Mouse (Mus musculus) midbrain, embryonic 12.5 days (tissue): ENCODE results near the gene Hipk2. TPM values are rescaled to one million over a fixed set of nuclear protein-coding genes. Genes with fewer than 3 reads are reported as not detected.

Experiments
- ATAC-seq: fragments of 200-750 bp; cut with Nextera tagmentation; 2 replicates; pipeline ENCODE4 v1.8.0; 2017; ENCODE audit warnings: low read depth, moderate TSS enrichment, moderate library complexity; ENCODE audit not compliant: low FRiP score
- H3K27ac ChIP-seq: fragments of 300-500 bp; sonication (generic); replicated peaks from 2 replicates; pipeline ENCODE4 v1.5.1; 2016; ENCODE audit warnings: mild to moderate bottlenecking
- H3K27me3 ChIP-seq: fragments of 300-500 bp; sonication (generic); 2 replicates; pipeline ENCODE4 v1.6.1; 2016; ENCODE audit warnings: mild to moderate bottlenecking
- H3K36me3 ChIP-seq: fragments of 300-500 bp; sonication (generic); 2 replicates; pipeline ENCODE4 v1.6.1; 2016
- H3K4me1 ChIP-seq: fragments of 300-500 bp; sonication (generic); 2 replicates; pipeline ENCODE4 v1.6.1; 2016
- H3K4me2 ChIP-seq: fragments of 300-500 bp; sonication (generic); replicated peaks from 2 replicates; pipeline ENCODE4 v1.6.1; 2016; ENCODE audit warnings: mild to moderate bottlenecking, moderate library complexity
- H3K4me3 ChIP-seq: fragments of 300-500 bp; sonication (generic); 2 replicates; pipeline ENCODE4 v1.5.1; 2016; ENCODE audit warnings: mild to moderate bottlenecking
- H3K9ac ChIP-seq: fragments of 300-500 bp; sonication (generic); replicated peaks from 2 replicates; pipeline ENCODE4 v1.6.1; 2016; ENCODE audit warnings: mild to moderate bottlenecking, moderate library complexity
- H3K9me3 ChIP-seq: fragments of 300-500 bp; sonication (generic); 2 replicates; pipeline ENCODE4 v1.6.1; 2016; ENCODE audit warnings: mild to moderate bottlenecking
- WGBS: fragments of 180-500 bp; shearing (Covaris S2); methylation state at CpG from one replicate; pipeline ENCODE4 v1.1.7; 2016; 5-methylcytosine and 5-hydroxymethylcytosine counted together
- polyA plus RNA-seq: library from polyadenylated mRNA; unstranded; fragments of >200 nt; fragmentation: Nextera tagmentation; extraction: Ambion mirVana; gene quantifications from 2 replicates; pipeline ENCODE4 v1.2.1, GENCODE M21; 2016

Gene Hipk2
- polyA plus RNA-seq, 1 experiment from 2014 or later, result 36.7 TPM

DNA sequence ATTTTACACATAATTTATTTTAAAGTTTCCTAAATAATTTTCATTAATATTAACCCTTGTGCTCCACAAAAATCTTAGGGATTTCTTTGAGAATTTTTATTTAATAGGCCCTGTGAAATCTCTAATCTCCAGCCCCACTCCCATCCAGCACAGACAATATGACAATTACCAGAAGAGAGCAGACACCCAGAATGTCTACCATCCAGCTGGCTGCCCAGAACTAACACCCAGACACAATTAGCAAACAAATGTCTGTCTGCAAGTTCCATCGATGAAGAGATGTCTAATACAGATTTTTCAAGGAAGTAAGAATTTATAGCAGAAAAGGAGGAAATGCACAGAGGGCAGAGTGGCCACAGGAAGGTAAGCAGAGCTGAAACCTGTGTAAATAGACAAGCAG, 74.7 kb downstream of the Hipk2 start:
- Histone ChIP-seq H3K4me2 (no peak overlapping the region), H3K9ac (no peak overlapping the region), H3K9me3 (no peaks in the 10 kb centered on the region), H3K27ac (no peak overlapping the region), H3K4me3 (no peak overlapping the region), H3K4me1 (peaks cover 17% of the 10 kb centered on the region; the same call in 1 of the 2 replicates), H3K27me3 (no peaks in the 10 kb centered on the region), H3K36me3 (peaks cover 15% of the 10 kb centered on the region)
- 75% methylated on average over 1 of the region's 1 CpGs for WGBS
- no peak for ATAC-seq

DNA sequence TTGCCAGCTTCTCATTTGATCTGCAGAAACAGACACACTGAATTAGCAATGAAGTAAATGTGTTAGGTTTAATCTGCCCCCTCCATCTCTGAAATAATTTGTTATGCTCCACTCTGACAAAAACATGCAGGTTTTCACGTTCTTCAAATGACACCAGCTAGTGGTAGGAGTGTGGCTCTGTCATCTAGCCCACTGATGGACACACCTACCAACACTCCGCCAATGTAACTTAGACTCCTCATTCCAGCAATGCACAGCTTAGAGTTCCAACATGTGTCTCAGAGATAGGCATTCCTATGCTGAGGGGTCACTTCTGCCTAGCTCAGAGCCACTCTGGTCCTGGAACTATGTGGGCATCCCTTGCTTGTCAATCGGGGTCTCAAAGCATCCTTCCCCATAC, 78.4 kb downstream of the Hipk2 start:
- H3K4me3 ChIP-seq, result no peak overlapping the region
- 88% methylated on average over 3 of the region's 3 CpGs for WGBS
- no peaks in the 10 kb centered on the region for H3K9me3 ChIP-seq
- H3K4me1 ChIP-seq, result peaks cover 8% of the 10 kb centered on the region; the same call in 1 of the 2 replicates
- no peaks in the 10 kb centered on the region for H3K36me3 ChIP-seq
- no peak overlapping the region for H3K27ac ChIP-seq
- no peak overlapping the region for H3K9ac ChIP-seq
- H3K27me3 ChIP-seq, result no peaks in the 10 kb centered on the region
- no peak for ATAC-seq
- H3K4me2 ChIP-seq, result no peak overlapping the region

DNA sequence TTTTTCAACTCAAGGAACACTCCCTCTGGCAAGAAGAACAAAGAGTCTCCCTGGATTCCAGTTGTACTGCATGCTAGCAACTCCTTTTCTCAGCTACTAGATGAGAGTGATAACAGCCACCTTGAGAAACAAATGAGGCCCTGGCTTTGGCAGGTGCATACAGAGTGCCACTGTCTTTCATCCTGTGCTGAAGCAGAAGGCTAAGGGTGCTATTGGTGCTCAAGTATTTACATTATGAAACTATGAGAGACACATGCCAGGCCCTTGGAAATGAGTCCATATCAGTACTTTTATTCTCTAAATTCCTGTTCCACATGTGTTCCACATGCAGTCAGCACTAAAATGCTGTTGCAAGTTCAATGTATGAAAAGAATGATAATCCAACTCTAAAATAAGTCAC, 79.0 kb downstream of the Hipk2 start:
- H3K4me3 ChIP-seq, result no peak overlapping the region
- no peak overlapping the region for H3K9ac ChIP-seq
- no peak for ATAC-seq
- H3K4me2 ChIP-seq, result no peak overlapping the region
- H3K4me1 ChIP-seq, result peaks cover 3% of the 10 kb centered on the region; the same call in 1 of the 2 replicates
- H3K27me3 ChIP-seq, result no peaks in the 10 kb centered on the region
- no peaks in the 10 kb centered on the region for H3K9me3 ChIP-seq
- no peaks in the 10 kb centered on the region for H3K36me3 ChIP-seq
- H3K27ac ChIP-seq, result no peak overlapping the region

DNA sequence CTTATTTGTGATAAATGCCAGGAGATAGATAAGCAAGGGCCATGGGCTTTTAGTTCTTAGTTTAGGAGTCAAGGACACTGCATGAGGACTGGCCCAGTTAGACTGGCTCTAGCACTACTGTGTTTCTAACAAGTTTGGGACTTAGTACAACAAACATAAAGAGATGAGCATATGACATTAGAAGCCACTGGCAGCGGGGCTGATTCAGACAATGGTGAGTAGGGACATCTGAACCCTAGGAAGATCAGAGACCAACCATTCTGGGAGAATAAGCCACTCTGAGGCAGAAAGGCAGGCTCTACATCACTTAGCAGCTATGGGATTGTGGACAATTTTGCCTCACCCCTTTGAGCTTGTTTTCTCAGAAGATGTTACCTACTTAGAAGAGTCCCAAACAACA, 79.6 kb downstream of the Hipk2 start:
- no peak overlapping the region for H3K9ac ChIP-seq
- H3K4me1 ChIP-seq, result no peaks in the 10 kb centered on the region
- 78% methylated on average over 1 of the region's 1 CpGs for WGBS
- H3K36me3 ChIP-seq, result peaks cover 3% of the 10 kb centered on the region
- H3K27ac ChIP-seq, result no peak overlapping the region
- ATAC-seq, result no peak
- H3K4me2 ChIP-seq, result no peak overlapping the region
- H3K4me3 ChIP-seq, result no peak overlapping the region
- no peaks in the 10 kb centered on the region for H3K9me3 ChIP-seq
- H3K27me3 ChIP-seq, result no peaks in the 10 kb centered on the region

DNA sequence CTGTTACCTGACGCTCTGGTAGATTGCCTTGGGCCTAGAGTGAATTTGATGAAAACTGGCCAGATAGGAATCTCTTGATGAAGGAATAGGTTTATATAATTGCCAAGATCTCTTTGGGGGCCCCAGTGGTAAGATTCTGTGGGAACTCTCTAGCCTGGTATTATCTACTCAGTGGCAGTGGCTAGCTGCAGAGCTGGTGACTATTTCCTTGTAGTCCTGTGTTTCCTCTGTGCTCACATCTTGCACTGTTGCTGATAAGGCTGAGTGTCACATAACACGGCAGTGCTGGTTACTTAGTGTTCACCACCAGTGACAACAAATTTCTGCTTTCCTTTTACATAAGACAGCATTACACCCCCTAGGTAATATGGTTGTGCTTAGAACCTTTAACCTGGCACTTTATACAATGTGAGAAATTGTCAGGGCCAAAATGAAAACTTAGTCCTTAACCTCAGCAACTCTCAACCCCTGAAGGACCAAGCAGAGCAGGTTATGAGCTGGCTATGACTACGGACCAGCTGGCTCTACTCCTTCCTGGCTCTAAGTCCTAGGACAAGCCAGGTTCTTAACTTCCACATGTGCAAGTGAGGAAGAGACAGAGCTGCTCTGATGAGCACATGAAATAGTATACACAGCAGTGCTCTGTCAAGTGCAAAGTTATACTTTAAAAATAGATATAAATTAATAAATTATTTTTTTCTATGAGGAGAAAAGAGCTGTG, 80.7 kb downstream of the Hipk2 start:
- Histone ChIP-seq H3K4me1 (no peaks in the 10 kb centered on the region), H3K27ac (no peak overlapping the region), H3K36me3 (peaks cover 9% of the 10 kb centered on the region), H3K4me2 (no peak overlapping the region), H3K9me3 (no peaks in the 10 kb centered on the region), H3K9ac (no peak overlapping the region), H3K4me3 (no peak overlapping the region), H3K27me3 (no peaks in the 10 kb centered on the region)
- 95% methylated on average over 3 of the region's 3 CpGs for WGBS
- no peak for ATAC-seq

DNA sequence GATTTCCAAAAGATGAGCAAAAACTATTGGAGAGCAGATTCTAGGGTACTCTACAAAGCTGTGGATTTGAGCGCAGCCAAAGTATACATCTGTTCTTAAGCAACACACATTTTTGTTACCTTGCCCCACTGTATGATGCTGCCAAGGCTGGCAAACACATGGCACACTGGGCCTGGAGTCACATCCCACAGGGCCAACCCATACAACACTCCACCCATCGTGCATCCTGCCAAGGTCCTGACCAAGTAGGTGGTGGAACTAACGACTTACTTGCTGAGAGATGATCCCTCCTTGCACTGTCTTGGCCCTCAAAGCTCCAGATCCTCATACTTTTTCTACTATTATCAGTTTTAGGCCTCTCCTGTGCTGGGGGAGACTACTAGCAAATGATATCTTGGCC, 83.0 kb downstream of the Hipk2 start:
- no peaks in the 10 kb centered on the region for H3K9me3 ChIP-seq
- no peak for ATAC-seq
- 89% methylated on average over 3 of the region's 3 CpGs for WGBS

DNA sequence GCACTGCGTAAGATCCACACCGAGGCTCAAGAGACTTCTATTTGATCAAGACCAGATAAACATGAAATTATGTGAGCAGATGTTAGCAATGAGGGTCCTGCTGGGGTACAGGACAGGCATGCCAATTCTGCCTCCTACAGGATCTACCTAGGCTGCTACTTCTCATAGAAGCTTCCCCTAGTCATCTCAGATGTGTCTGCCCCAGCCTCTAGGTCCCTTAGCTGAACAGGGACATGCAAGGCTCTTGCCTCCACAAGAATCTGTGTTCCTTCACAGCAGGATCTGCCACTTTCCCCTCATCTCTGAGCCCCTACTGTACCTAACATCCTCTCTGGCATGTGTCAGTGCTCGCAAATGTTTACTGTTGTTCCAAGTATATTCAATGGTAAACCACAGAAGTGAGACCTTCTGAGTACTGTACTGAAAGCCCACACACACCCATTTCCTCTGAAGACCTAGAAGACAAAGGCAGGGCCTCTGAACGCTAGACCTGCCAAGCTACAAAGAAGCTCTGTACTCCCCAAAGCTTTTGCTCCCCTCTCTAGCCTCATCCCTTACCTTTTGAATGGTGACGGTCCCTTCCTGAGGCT, 86.6 kb downstream of the Hipk2 start:
- Histone ChIP-seq H3K9me3 (no peaks in the 10 kb centered on the region), H3K4me1 (peaks cover 4% of the 10 kb centered on the region; the same call in 1 of the 2 replicates), H3K4me2 (no peak overlapping the region), H3K4me3 (no peak overlapping the region), H3K9ac (no peak overlapping the region), H3K27ac (no peak overlapping the region), H3K36me3 (peaks cover 9% of the 10 kb centered on the region), H3K27me3 (no peaks in the 10 kb centered on the region)
- no peak for ATAC-seq
- WGBS, result 82% methylated on average over 5 of the region's 5 CpGs

More for the DNA sequence above, 83.0 kb downstream of the Hipk2 start:
- Histone ChIP-seq H3K4me1 (no peaks in the 10 kb centered on the region), H3K4me2 (no peak overlapping the region), H3K4me3 (no peak overlapping the region), H3K27me3 (no peaks in the 10 kb centered on the region), H3K9ac (no peak overlapping the region), H3K27ac (no peak overlapping the region), H3K36me3 (peaks cover 9% of the 10 kb centered on the region)

DNA sequence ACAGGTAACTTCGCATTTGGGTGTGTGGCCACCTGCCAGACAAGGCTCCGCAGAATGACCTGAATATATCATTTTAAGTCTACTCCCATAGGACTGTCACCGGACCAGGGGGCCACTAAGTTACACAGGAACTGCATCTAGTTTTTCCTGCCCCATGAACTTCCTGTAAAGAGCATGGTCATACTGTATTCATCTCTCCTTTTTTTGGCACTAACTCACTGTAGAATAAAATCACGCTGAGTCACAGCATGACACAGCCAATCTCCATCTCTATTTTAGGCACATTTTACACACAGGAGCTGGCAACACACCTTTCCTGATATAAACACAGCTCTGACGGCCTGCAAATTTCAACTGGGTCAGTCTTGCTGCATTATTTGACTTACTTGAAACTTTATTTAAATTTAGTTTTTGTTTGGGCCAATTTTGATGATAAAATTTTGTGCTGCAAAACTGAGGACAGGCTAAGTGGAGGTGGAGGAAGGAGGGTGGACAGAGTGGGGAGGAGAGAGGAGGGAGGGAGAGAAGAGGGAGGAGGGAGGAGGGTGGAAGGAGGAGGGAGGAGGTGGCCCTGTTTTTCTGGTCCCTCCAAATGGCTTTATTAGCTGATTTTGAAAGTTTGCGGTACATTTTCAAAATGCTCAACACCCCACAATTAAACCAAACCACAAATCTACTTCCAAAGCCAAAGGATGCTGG, 88.0 kb downstream of the Hipk2 start:
- no peak overlapping the region for H3K27ac ChIP-seq
- H3K4me1 ChIP-seq, result peaks cover 4% of the 10 kb centered on the region; the same call in 1 of the 2 replicates
- H3K4me2 ChIP-seq, result no peak overlapping the region
- peaks cover 9% of the 10 kb centered on the region for H3K36me3 ChIP-seq
- H3K9me3 ChIP-seq, result no peaks in the 10 kb centered on the region
- no peak overlapping the region for H3K4me3 ChIP-seq
- WGBS, result 93% methylated on average over 6 of the region's 6 CpGs
- H3K9ac ChIP-seq, result no peak overlapping the region
- no peaks in the 10 kb centered on the region for H3K27me3 ChIP-seq
- ATAC-seq, result no peak

DNA sequence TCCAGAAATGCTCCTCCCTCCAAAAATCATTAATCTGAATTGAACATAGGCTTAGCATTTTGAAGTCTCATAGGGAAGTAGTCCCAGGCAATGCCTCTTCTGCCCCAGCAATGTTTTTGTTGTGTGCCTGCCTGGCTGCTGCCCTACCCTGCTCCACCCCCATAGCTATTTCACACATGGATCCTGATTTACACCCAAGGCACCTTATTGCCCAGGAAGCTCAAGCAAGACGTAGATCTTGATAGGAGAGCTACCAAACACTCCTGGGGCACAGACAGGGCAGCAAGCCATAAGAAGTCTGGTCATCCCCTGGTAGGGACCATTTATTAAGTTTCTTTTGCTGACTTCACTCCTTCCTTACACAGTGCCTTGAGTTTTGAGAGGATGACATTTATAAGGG, 88.8 kb downstream of the Hipk2 start:
- Histone ChIP-seq H3K4me2 (no peak overlapping the region), H3K36me3 (peaks cover 9% of the 10 kb centered on the region), H3K4me1 (peaks cover 4% of the 10 kb centered on the region; the same call in 1 of the 2 replicates), H3K9me3 (no peaks in the 10 kb centered on the region), H3K27me3 (no peaks in the 10 kb centered on the region), H3K27ac (no peak overlapping the region), H3K9ac (no peak overlapping the region), H3K4me3 (no peak overlapping the region)
- 58% methylated on average over 1 of the region's 1 CpGs for WGBS
- no peak for ATAC-seq

DNA sequence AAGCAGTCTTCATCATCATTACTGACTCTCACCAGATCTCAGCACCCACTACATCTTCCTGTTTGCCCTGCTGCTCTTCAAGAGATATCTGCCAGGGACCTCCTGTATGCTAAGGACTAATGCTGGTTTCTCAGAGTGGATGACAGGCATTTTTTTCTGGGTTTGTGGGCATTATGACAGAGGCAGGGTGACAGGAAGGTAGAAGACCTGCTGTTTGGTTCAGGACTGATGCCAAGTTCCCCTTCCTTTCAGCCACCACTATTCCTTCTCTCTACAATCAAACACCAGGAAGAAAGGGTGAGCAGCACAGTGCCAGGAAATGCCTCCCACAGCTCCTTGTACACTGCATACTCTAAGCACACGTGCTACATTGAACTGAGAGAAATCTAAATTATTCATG, 90.2 kb downstream of the Hipk2 start:
- Histone ChIP-seq H3K4me2 (no peak overlapping the region), H3K4me1 (peaks cover 4% of the 10 kb centered on the region; the same call in 1 of the 2 replicates), H3K4me3 (no peak overlapping the region), H3K27ac (no peak overlapping the region), H3K9me3 (no peaks in the 10 kb centered on the region), H3K27me3 (no peaks in the 10 kb centered on the region), H3K36me3 (no peaks in the 10 kb centered on the region), H3K9ac (no peak overlapping the region)
- ATAC-seq, result no peak
- 68% methylated on average over 1 of the region's 1 CpGs for WGBS

DNA sequence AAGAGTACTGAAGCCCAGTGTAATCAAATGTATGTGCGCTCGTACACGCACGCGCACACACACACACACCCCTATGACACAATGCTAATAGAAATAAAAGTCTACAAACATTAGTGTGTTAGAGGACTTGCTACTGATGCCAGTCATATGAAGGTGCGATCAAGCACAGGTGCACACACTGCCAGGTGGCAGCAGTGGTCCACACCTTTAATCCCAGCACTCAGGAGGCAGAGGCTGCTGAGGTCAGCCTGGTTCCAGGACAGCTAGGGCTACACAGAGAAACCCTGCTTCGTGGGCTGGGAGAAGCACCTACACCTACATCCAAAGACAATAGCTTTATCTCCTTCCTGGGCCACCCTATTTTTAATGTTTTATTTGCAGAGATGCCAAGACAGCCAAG, 96.6 kb downstream of the Hipk2 start:
- no peak for ATAC-seq
- 98% methylated on average over 7 of the region's 7 CpGs for WGBS
- Histone ChIP-seq H3K9me3 (no peaks in the 10 kb centered on the region), H3K4me3 (no peak overlapping the region), H3K36me3 (no peaks in the 10 kb centered on the region), H3K4me2 (no peak overlapping the region), H3K9ac (no peak overlapping the region), H3K27me3 (no peaks in the 10 kb centered on the region), H3K27ac (no peak overlapping the region), H3K4me1 (0 out of 2 replicates have a peak, but pooled peaks cover 7% of the 10 kb centered on the region)

DNA sequence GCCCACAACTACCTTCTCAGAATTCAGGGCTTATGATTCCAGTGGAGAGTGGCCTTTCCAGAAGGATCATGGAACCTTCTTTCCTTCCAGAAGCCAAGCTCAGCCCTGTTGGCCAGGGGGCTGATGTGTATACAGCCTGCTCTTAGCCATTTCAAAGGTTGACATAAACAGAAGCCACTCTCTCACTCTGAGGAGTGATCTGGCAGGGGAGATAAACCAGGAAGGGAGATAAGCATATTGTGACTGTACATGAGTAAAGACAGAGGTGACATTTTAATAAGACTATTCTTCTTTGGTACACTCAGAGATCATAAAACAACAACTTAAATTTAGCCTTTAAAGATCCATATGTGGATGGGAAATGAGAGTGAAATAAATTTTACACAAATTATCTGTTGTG, 97.1 kb downstream of the Hipk2 start:
- no peak for ATAC-seq
- no peak overlapping the region for H3K4me2 ChIP-seq
- H3K4me3 ChIP-seq, result no peak overlapping the region
- no peaks in the 10 kb centered on the region for H3K27me3 ChIP-seq
- no peak overlapping the region; the same call in 1 of the 2 replicates for H3K27ac ChIP-seq
- no peaks in the 10 kb centered on the region for H3K9me3 ChIP-seq
- H3K36me3 ChIP-seq, result no peaks in the 10 kb centered on the region
- H3K4me1 ChIP-seq, result 0 out of 2 replicates have a peak, but pooled peaks cover 7% of the 10 kb centered on the region
- no peak overlapping the region for H3K9ac ChIP-seq
